Mouse (Mus musculus) hindbrain, embryonic 16.5 days (tissue): ENCODE results near the gene Gm45711. TPM values are rescaled to one million over a fixed set of nuclear protein-coding genes. Genes with fewer than 3 reads are reported as not detected.
"Not testable (repeated sequence)": the region's sequence is repeated elsewhere in the genome, so short reads cannot be mapped to it uniquely, and the experiment has no call there.

Experiments
- ATAC-seq: fragments of 200-750 bp; cut with Nextera tagmentation; 2 replicates; pipeline ENCODE4 v1.8.0; 2017; ENCODE audit warnings: moderate TSS enrichment, moderate library complexity
- H3K27ac ChIP-seq: fragments of 300-500 bp; sonication (generic); 2 replicates; pipeline ENCODE4 v1.5.1; 2014; ENCODE audit warnings: low read depth, mild to moderate bottlenecking, control low read depth, low read length, moderate library complexity
- H3K27me3 ChIP-seq: fragments of 300-500 bp; sonication (generic); replicated peaks from 2 replicates; pipeline ENCODE4 v1.6.1; 2014; ENCODE audit warnings: low read length; ENCODE audit not compliant: control insufficient read depth, insufficient read depth
- H3K36me3 ChIP-seq: fragments of 300-500 bp; sonication (generic); 2 replicates; pipeline ENCODE4 v1.6.1; 2014; ENCODE audit warnings: mild to moderate bottlenecking, low read length, moderate library complexity, mixed read lengths; ENCODE audit not compliant: control insufficient read depth, insufficient read depth
- H3K4me1 ChIP-seq: fragments of 300-500 bp; sonication (generic); 2 replicates; pipeline ENCODE4 v1.6.1; 2014; ENCODE audit warnings: low read depth, low read length; ENCODE audit not compliant: control insufficient read depth, insufficient read depth
- H3K4me2 ChIP-seq: fragments of 300-500 bp; sonication (generic); 2 replicates; pipeline ENCODE4 v1.6.1; 2014; ENCODE audit warnings: mild to moderate bottlenecking, low read length, control low read depth, moderate library complexity
- H3K4me3 ChIP-seq: fragments of 300-500 bp; sonication (generic); 2 replicates; pipeline ENCODE4 v1.5.1; 2014; ENCODE audit warnings: mild to moderate bottlenecking, low read length, control low read depth, moderate library complexity
- H3K9ac ChIP-seq: fragments of 300-500 bp; sonication (generic); 2 replicates; pipeline ENCODE4 v1.6.1; 2014; ENCODE audit warnings: low read depth, mild to moderate bottlenecking, control low read depth, low read length, moderate library complexity
- H3K9me3 ChIP-seq: fragments of 300-500 bp; sonication (generic); 2 replicates; pipeline ENCODE4 v1.6.1; 2014; ENCODE audit warnings: mild to moderate bottlenecking, low read length, moderate library complexity; ENCODE audit not compliant: control insufficient read depth
- WGBS: fragments of 180-500 bp; shearing (Covaris S2); extraction: QIAGEN DNeasy Blood & Tissue Kit; methylation state at CpG from one replicate; pipeline ENCODE4 v1.1.7; 2014; 5-methylcytosine and 5-hydroxymethylcytosine counted together
- polyA plus RNA-seq: library from polyadenylated mRNA; unstranded; fragments of >200 nt; fragmentation: Nextera tagmentation; extraction: Ambion mirVana; gene quantifications from 2 replicates; pipeline ENCODE4 v1.2.1, GENCODE M21; 2015

The Gm45711 gene
- polyA plus RNA-seq, 1 experiment from 2014 or later: not detected

DNA sequence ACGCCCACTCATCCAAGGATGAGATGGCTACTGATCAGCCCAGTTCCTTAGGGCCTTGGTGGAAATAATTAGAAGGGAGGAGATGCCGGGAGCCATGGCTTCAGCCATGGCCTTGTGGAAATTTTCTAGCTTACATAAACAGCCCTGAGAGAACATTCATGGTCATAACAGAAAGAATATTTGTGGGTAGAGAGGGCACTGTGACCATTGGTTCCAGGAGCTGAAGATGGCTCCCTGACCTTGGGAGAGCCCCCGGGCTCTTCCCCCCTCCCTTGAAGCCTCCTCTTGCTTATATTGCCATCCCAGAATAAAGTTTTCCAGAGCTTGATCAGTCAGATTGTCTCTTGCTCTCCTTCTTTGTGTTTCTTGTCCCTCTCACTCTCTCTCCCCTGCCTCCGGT lies 7.3 kb downstream of the Gm45711 start:
- not testable (repeated sequence) for H3K9me3 ChIP-seq, H3K27me3 ChIP-seq, H3K4me3 ChIP-seq, H3K9ac ChIP-seq, ATAC-seq, H3K4me1 ChIP-seq, H3K4me2 ChIP-seq, H3K27ac ChIP-seq, H3K36me3 ChIP-seq
- WGBS: 94% methylated on average over 4 of the region's 4 CpGs

DNA sequence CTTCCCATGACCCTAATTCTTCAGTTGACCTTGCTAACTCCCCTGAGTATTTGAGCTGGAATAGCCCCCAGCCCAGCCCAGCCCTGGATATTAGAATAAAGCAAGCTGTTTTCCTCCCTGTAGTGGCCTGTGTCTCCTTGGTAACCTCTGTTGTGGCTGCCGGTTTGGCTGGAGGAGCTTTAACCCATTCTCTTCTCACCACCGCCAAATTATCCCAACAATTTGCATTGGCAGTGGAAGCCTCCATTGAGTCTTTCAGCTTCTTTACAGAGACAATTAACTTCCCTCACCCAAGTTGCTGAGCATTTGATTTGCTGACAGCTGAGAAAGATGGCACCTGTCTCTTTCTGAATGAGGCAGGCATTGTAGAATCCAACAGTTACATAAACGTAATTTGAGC lies 8.3 kb downstream of the Gm45711 start:
- ATAC-seq: peak; percentile 85
- not testable (repeated sequence) for H3K4me3 ChIP-seq, H3K36me3 ChIP-seq

DNA sequence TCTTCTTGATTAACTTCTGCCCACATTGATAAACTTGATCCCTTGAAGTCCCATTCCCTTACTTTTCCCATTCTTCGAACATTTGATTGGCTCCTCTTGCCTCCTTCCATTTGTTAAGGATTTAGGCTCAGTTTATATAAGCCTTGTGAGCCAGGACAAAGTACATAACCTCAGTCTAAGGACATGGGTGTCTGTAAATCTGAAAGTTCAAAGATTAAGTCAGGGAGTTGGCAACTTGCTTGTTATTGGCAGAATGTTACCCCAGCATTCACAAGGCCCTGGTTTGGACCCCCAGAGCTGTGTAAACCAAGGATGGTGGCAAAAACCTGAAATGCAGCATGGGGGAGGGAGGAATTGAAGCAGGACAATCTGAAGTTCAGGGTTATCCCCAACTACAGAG lies 15.5 kb downstream of the Gm45711 start:
- WGBS: 93% methylated on average over 1 of the region's 1 CpGs
- H3K9me3 ChIP-seq: no peaks in the 10 kb centered on the region
- H3K4me1 ChIP-seq: no peaks in the 10 kb centered on the region
- H3K4me2 ChIP-seq: no peak overlapping the region
- no peaks in the 10 kb centered on the region for H3K27me3 ChIP-seq
- no peak overlapping the region for H3K27ac ChIP-seq
- H3K36me3 ChIP-seq: no peaks in the 10 kb centered on the region
- ATAC-seq: no peak
- no peak overlapping the region for H3K4me3 ChIP-seq
- no peak overlapping the region for H3K9ac ChIP-seq

More for the DNA sequence above, 8.3 kb downstream of the Gm45711 start:
- H3K27me3 ChIP-seq, H3K4me2 ChIP-seq, H3K9ac ChIP-seq, H3K4me1 ChIP-seq, H3K9me3 ChIP-seq, H3K27ac ChIP-seq: not testable (repeated sequence)
- WGBS: 4% methylated on average over 3 of the region's 3 CpGs

DNA sequence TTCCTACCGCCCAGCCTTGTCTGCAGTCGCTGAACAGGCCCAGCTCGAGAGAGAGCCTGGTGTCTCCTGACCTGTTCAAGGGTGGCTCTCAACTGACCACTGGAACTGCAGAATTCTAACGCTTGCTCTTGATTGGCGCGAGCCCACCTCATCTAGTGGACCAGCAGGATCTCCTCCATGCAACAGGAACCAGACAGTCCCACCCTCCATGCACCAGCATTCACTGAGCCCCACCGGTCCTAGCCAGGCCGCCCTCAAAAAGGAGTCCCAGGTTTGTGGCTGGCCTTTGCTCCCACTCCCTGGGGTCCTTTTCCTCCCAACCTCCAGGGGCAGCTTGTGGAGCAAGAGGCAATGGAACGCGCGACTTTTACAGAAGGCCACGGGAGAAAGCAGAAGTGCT lies 16.8 kb downstream of the Gm45711 start, which contains the start of gene Cmtm2a:
TSS of gene Cmtm2a (minus strand) at position 101 of the 400 bp plus-strand sequence.
- WGBS: 92% methylated on average over 9 of the region's 12 CpGs

DNA sequence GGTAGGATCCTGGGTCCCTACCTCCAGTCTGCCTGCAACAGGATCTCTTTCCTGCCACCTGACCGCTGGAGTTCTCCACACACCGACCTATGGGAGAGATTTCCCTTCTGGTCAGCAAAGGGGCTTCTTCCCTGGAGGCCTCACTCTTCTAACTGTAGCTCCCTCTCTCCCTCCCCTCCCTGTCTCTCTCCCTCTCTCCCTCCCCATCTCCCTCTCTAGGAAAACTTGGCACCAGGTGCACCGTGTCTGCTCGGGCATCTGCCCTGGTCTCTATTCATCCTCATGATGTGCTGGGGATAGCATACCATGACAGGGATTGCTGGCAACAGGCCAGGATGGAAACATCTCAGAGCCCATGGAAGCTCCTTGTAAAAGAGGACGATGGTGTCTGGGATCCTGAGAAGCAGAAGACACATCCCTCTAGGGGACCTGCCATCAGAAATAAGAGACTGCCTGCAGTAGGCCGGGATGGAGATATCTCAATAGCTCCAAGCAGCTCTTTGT lies 40.9 kb downstream of the Gm45711 start:
- ATAC-seq: no peak
- WGBS: 79% methylated on average over 6 of the region's 6 CpGs
- H3K9me3 ChIP-seq: no peaks in the 10 kb centered on the region

More for the DNA sequence above, 16.8 kb downstream of the Gm45711 start, which contains the start of gene Cmtm2a:
- not testable (repeated sequence) for H3K27me3 ChIP-seq, H3K4me3 ChIP-seq, H3K27ac ChIP-seq, H3K4me1 ChIP-seq, H3K9me3 ChIP-seq, H3K36me3 ChIP-seq, ATAC-seq, H3K4me2 ChIP-seq, H3K9ac ChIP-seq

DNA sequence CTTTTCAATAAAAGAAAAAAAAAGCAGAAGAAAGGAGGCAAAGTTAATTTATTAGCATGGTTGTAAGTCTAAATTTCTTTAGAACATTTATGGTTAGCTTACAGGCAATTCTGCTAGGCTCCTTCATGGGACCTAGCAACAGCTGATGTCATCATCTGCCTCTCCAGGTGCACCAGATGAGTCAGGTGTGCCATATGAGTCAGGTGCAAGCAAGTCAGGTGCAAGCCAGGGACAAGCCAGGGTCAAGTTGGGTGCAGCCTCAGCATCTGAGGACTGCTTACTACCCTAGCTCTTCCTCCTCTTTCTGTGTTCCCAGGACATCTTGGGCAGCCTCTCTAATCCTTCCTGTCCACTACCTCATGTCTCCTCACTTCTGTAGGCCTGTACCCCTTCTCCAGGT lies 41.5 kb downstream of the Gm45711 start:
- Histone ChIP-seq H3K9me3 (no peaks in the 10 kb centered on the region), H3K4me3 (no peak overlapping the region), H3K4me1 (no peaks in the 10 kb centered on the region), H3K4me2 (no peak overlapping the region), H3K27me3 (no peaks in the 10 kb centered on the region), H3K27ac (no peak overlapping the region), H3K36me3 (0 out of 2 replicates have a peak, but pooled peaks cover 6% of the 10 kb centered on the region), H3K9ac (no peak overlapping the region)
- no peak for ATAC-seq

More for the DNA sequence above, 40.9 kb downstream of the Gm45711 start:
- H3K36me3 ChIP-seq: 0 out of 2 replicates have a peak, but pooled peaks cover 2% of the 10 kb centered on the region
- no peaks in the 10 kb centered on the region for H3K27me3 ChIP-seq
- H3K4me3 ChIP-seq: no peak overlapping the region
- H3K27ac ChIP-seq: no peak overlapping the region
- H3K9ac ChIP-seq: no peak overlapping the region
- no peaks in the 10 kb centered on the region for H3K4me1 ChIP-seq
- H3K4me2 ChIP-seq: no peak overlapping the region

DNA sequence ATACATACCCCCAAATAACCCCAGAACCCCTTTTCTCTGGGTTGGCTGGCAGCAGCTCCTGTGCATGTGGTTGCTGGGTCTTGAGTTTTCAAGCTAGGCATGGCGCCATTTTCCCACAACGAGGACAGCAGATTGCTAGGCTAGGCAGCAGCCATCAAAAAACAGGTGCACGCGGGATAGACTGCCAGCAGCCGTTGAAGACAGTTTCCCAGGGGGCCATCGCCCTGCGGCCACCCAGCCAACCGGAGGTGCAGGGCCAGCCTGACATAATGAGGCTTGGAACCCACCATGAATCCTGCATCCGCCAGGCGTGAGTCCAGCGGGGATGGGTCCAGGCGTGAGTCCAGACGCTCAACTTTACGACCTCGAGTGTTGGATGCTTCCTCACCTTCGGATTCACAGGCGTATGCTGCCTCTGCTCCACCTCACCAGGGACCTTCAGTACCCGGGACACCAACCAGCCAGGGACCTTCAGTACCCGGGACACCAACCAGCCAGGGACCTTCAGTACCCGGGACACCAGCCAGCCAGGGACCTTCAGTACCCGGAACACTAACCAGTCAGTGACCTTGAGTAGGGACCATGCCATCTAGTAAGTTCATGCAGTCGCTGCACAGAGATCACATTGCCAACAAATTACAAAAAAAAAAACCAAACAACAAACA lies 45.5 kb downstream of the Gm45711 start:
- ATAC-seq, H3K9me3 ChIP-seq, H3K4me2 ChIP-seq, H3K27ac ChIP-seq, H3K27me3 ChIP-seq, H3K4me1 ChIP-seq, H3K9ac ChIP-seq, H3K36me3 ChIP-seq, H3K4me3 ChIP-seq: not testable (repeated sequence)
- WGBS: 94% methylated on average over 22 of the region's 22 CpGs

DNA sequence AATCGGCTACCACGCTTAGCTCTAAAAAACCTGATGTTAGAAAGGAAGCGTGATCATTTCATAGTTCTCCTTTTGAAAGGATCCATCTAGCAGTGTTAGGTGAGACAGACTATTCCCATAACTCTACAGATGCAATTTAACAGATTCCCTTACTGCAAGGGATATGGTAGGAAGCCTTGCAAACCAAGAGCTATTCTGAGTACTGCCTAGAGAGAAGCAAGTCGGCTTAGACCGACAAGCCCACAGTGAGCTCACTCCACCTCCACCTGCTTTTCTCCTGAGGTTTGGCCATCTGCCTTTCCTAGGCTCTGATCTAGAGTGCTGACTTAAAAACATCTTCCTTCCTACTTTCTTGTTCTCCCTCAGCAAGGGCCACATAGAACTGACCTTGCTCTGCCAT lies 48.1 kb downstream of the Gm45711 start:
- not testable (repeated sequence) for ATAC-seq, H3K4me2 ChIP-seq, H3K27me3 ChIP-seq, H3K4me1 ChIP-seq, H3K4me3 ChIP-seq, H3K9me3 ChIP-seq, H3K9ac ChIP-seq, H3K27ac ChIP-seq
- 93% methylated on average over 5 of the region's 5 CpGs for WGBS
- H3K36me3 ChIP-seq: peaks cover 25% of the 10 kb centered on the region

DNA sequence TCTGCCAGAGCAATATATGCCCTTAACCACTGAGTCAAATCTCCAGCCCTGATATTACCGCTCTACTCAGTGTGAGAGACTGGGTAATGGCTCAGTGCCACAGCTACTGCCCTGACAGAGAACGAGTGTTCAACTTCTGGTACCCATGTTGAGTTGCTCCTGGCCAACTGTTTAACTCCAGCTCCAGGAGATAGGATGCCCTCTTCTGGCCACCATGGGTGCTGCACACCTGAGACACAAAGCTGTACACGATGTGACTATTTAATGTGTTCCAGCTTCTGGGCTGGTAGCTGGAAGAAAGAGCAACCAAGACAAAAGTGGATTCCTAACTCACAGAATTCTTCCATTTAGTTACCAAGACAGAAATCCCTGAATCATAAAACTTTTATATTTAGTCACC lies 56.9 kb downstream of the Gm45711 start:
- H3K4me2 ChIP-seq: no peak overlapping the region
- H3K9ac ChIP-seq: no peak overlapping the region
- H3K4me1 ChIP-seq: peaks cover 7% of the 10 kb centered on the region
- peaks cover 8% of the 10 kb centered on the region for H3K36me3 ChIP-seq
- H3K27ac ChIP-seq: no peak overlapping the region
- ATAC-seq: no peak
- H3K4me3 ChIP-seq: no peak overlapping the region
- peaks cover under 1% of the 10 kb centered on the region; the same call in 1 of the 2 replicates for H3K9me3 ChIP-seq
- WGBS: 85% methylated on average over 3 of the region's 3 CpGs
- H3K27me3 ChIP-seq: no peaks in the 10 kb centered on the region
